Mouse (Mus musculus) cerebral cortex, adult 2 months (tissue): ENCODE data around the gene Mkrn2.

ENCODE experiments used
- WGBS: fragments of 180-500 bp; shearing (Covaris S2); methylation state at CpG from one replicate; pipeline ENCODE4 v1.1.7; 2018; 5-methylcytosine and 5-hydroxymethylcytosine counted together

Mkrn2 gene

DNA sequence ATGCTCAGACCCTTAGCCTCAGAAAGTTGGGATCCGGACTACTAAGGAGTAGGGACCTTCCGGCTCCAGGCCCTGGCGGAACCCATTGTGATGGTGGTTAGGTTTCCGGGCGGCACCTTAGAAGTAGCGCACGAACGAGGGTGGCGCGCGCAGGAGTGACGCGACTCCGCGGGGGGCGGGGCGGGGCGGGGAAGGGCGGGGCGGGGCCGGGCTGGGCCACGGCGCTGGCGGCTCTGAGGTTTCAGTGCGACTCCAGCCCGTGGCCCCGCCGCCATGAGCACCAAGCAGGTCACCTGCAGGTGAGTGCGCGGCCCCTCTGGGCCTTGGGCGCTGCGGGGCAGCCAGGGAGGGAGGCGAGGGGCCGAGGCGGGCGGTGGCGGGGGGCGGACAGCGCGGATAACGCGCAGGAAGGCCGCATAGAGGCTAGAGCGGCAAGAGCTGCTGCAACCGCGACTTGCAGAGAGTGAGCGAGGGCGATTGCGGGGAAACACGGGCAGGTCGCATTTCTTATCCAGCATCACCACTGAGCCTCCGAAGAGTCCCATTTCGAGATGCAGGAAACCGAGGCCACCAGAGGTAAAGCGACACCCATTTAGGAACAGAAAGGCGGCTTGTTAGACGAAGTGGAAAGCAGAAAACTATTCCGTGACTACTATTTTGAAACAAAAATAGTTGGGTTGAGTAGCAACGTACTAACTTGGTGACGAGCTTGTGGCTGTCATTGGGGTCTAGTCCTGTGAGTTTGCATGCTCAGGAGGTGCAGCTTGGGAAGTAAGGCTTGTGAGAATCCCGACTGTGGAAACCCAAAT is at the start of gene Mkrn2:
Gene Mkrn2, plus strand, starts transcription at position 188 of the 809 bp plus-strand sequence.
- under 1% methylated on average over 57 of the region's 61 CpGs for WGBS

DNA sequence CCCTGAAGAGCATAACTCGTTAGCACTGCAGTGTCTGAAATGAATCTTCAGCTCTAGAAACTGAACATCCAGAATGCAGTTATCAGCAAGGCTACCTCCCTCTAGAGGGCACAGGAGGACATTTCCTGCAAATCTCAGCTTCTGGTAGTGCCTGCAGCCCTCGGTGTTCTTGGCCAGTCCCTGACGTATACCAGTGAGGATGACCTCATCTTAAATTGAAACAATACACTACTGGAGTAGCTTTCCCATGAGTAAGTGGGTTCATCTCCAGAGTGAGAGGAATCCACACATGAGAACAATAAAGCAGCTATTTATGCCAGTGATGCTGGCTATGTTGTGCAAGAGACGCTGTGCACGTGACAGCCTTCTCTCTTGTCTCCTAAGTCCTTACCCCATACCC is 46.2 kb upstream of the Mkrn2 start:
- WGBS: 49% methylated on average over 5 of the region's 5 CpGs

DNA sequence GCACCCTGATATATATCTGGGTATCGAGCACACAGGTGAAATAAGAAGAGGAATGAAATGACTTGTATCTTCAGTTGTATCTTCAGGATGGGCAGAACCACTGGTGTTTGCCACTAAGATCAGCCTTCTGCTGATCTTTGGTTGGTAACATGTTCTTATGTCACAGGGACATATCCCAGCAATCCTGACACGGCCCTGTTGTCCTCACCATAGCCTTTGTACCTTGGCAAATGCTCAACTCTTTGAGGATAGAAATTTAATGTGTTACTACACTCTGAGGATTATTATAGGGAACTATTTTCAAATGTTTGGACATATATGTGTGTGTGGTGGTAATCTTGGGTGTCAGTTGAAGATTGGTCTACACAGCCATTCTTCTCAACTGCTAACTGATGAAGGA is 43.5 kb upstream of the Mkrn2 start:
- 99% methylated on average over 2 of the region's 2 CpGs for WGBS

DNA sequence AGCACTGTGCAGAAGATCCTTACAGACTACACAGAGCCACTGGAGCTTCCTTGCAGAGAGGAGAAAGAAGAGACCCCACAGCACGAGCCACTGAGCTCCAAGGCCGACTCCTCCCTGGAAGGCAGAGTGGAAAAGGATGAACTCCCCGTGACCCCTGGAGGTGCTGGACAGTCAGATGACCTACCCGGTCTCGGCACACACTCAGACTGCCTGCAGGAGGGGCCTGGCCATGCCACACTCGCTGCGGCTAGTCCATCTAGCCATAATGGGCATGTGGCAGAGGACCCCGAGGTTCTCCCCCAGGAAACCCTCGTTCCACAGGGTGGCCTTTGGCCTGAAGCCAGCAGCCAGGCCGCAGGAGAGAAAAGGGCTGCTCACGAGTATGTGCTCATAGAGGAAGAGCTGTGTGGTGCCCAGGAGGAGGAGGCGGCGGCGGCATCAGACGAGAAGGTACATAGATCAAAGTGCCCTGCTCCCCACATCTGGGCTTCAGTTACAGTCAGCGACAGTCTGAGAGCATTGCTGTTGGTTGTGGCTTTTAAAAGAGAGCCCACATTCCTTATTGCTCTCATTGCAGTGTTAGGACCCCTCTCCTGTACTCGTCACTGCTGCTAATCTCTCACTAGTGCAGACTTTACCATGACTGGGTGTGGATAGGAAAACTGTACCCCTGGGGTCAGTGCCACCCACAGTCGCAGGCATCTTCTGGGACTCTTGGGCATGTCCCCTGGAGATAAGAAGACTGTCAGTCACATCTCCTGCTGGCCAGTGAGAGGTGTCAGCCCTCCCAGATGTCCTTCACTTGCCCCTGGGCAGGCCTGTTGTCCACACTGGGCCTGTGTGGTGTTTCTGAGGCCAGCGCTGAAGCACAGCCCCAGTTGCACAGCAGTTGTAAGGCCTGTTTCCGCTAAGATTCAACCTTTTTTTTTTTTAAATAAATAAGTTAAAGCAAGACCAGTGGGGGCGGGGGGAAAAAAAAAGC is 41.8 kb upstream of the Mkrn2 start:
- WGBS: 82% methylated on average over 21 of the region's 21 CpGs

- WGBS: 95% methylated on average over 6 of the region's 6 CpGs
Measured at GRCm38 (mm10) chr6:115565479-115566045, 36.1 kb upstream of the Mkrn2 start.

DNA sequence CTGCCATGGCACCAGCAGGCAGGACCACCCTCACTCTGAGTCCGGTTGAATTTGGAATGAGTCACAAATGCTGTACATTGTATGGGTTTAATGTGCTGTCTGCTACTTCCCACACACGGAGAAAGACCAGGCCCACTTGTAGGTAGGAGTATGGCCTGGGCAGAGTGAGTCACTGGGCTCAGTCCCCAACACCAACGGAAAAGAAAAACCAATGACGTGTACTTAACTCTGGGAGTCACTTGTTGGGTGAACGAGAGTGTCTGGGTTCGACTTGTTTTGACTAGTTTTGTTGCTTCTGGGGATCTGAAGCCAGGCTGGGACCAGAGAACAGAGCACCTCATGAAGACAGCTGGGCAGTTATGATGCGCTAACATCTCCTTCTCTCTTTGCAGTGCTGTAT is 27.5 kb upstream of the Mkrn2 start:
- 69% methylated on average over 7 of the region's 7 CpGs for whole genome bisulfite sequencing

GRCm38 (mm10) chr6:115577407-115577806 is 24.3 kb upstream of the Mkrn2 start:
- WGBS: 88% methylated on average over 5 of the region's 5 CpGs

GRCm38 (mm10) chr6:115577941-115578340 is 23.8 kb upstream of the Mkrn2 start:
- 85% methylated on average over 9 of the region's 9 CpGs for WGBS

GRCm38 (mm10) chr6:115580810-115581209 is 20.9 kb upstream of the Mkrn2 start:
- WGBS: 80% methylated on average over 3 of the region's 3 CpGs

GRCm38 (mm10) chr6:115582328-115583115 is 19.2 kb upstream of the Mkrn2 start:
- WGBS: 84% methylated on average over 10 of the region's 10 CpGs

DNA sequence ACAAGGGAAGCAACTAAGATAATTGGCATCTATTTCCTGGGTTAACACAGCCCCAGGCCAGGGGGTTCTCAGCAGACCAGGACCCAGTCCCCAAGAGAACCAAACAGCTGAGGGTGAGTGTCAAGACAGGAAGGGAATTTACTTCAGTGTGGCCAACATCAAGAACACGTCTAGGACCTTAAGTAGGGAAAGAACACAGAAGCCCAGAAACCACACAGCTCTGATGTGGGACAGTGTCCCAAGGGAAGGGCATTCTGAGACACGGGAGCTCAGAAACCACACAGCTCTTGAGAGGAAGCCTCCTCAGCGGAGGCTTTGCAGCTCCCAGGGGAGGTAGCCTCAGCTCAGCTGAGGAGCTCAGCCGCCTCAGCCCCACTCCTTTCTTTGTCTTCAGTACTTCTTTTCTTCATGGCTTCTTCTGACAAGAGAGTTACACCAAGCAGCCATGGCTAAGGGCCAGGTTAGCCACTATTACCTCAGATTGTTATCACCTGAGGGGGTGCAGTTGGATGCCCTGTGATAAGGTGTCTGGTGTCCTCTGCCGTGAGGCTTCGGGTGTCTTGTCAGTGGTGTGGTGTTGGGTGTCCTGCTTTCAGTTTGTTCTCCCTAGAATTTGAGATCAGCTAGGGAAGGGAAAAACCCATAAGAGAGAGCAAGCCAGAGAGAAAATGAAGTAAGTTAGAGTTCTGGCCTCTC is 18.1 kb upstream of the Mkrn2 start:
- WGBS: 87% methylated on average over 6 of the region's 6 CpGs

- WGBS: 72% methylated on average over 3 of the region's 3 CpGs
Measured at GRCm38 (mm10) chr6:115584176-115584575, 17.5 kb upstream of the Mkrn2 start.

DNA sequence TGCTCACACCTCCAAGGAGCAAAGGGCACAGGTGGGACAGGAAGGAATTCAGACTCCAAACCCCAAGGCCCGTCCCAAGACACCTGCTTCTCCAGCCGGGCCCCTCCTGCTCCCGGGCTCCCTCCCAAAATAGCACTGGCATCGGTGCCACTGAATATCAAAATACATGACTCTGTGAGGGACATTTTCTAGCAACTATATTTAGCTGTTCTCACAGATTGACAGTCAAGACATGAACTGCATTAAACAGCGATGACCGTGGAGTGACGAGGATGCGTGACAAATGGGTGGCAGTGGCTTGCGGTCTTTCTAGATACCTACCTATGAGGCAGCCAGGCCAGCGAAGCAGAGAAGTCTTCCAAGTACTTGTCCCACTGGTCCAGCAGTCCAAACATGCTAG is 15.4 kb upstream of the Mkrn2 start:
- WGBS: 82% methylated on average over 10 of the region's 10 CpGs

GRCm38 (mm10) chr6:115591692-115592359 is 9.9 kb upstream of the Mkrn2 start:
- WGBS: 89% methylated on average over 19 of the region's 19 CpGs

GRCm38 (mm10) chr6:115592458-115592857 is 9.2 kb upstream of the Mkrn2 start, which contains the start of gene Mkrn2os:
Gene Mkrn2os (minus strand): TSS chr6:115592576.
- WGBS: 59% methylated on average over 5 of the region's 5 CpGs

- 72% methylated on average over 4 of the region's 4 CpGs for WGBS
Measured at GRCm38 (mm10) chr6:115593252-115593651, 8.4 kb upstream of the Mkrn2 start.

DNA sequence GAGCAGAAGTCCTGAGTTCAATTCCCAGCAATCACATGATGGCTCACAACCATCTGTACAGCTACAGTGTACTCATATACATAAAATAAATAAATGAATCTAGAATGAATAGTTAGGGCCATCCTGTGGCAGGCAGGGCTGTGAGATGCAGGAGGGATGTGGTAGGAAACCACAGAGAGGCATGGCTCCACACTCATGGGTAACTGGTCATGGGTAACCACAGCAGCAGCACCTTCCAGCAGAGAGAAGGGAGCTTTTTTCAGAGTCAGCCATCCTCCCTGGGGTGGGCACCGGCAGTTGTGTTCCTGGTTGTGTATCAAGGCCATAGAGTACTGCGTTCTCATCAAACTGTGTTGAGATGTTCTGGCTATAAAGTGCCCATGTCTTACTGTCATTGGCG is 7.2 kb upstream of the Mkrn2 start:
- 87% methylated on average over 3 of the region's 3 CpGs for WGBS

DNA sequence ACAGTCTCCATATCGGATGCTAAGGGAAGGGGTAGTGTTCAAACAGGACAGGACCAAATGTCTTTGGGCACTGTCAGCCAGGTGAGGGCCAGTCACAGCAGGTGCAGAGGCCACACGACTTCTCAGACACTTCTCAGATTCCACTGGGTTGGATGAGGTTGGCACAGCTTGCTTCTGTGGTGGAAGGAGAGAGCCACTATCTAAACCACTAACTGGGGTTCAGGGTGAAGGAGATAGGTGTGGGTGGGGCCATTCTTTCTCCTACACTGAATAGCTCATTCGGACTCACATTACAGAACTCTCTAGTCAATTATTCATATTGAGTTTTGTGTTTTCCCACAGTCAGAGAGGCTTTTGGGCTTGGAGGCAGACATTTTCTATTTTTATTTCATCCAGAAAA is 6.0 kb upstream of the Mkrn2 start:
- WGBS: 86% methylated on average over 3 of the region's 3 CpGs

DNA sequence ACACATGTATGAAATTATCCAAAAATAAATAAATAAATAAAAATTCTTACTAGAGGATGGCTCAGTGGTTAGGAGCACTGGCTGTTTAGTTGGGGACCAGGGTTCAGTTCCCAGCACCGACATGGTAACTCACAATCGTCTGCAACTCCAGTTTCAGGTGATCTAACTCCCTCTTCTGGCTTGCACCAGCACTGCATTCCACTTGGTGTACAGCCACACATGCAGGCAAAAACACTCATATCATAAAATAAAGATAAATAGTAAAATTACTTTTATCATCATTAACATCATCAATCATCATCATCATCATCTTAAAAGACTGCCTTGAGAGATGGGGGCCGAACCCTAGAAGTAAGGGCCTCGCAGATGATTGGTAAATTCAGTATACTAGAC is 384 bp upstream of the Mkrn2 start:
- WGBS: 66% methylated on average over 4 of the region's 4 CpGs

GRCm38 (mm10) chr6:115606461-115606860 is 4.8 kb downstream of the Mkrn2 start:
- WGBS: 84% methylated on average over 1 of the region's 1 CpGs
